Mouse (Mus musculus) forebrain, embryonic 13.5 days (tissue): ENCODE results near the gene Tnnt1. TPM values are rescaled to one million over a fixed set of nuclear protein-coding genes. Genes with fewer than 3 reads are reported as not detected.

Experiments
- ATAC-seq: fragments of 200-750 bp; cut with Nextera tagmentation; 2 replicates; pipeline ENCODE4 v1.8.0; 2017
- H3K27ac ChIP-seq: fragments of 300-500 bp; sonication (generic); 2 replicates; pipeline ENCODE4 v1.5.1; 2015; ENCODE audit warnings: inconsistent platforms, mild to moderate bottlenecking, moderate library complexity
- H3K27me3 ChIP-seq: fragments of 300-500 bp; sonication (generic); 2 replicates; pipeline ENCODE4 v1.6.1; 2015; ENCODE audit warnings: mild to moderate bottlenecking, inconsistent platforms
- H3K36me3 ChIP-seq: fragments of 300-500 bp; sonication (generic); 2 replicates; pipeline ENCODE4 v1.6.1; 2015; ENCODE audit warnings: mild to moderate bottlenecking, inconsistent platforms; ENCODE audit not compliant: poor library complexity, severe bottlenecking
- H3K4me1 ChIP-seq: fragments of 300-500 bp; sonication (generic); 2 replicates; pipeline ENCODE4 v1.6.1; 2015; ENCODE audit warnings: inconsistent platforms
- H3K4me2 ChIP-seq: fragments of 300-500 bp; sonication (generic); 2 replicates; pipeline ENCODE4 v1.6.1; 2015; ENCODE audit warnings: inconsistent platforms, mild to moderate bottlenecking, moderate library complexity
- H3K4me3 ChIP-seq: fragments of 300-500 bp; sonication (generic); 2 replicates; pipeline ENCODE4 v1.5.1; 2015; ENCODE audit warnings: mild to moderate bottlenecking, inconsistent platforms
- H3K9ac ChIP-seq: fragments of 300-500 bp; sonication (generic); 2 replicates; pipeline ENCODE4 v1.6.1; 2015; ENCODE audit warnings: mild to moderate bottlenecking, inconsistent platforms
- H3K9me3 ChIP-seq: fragments of 300-500 bp; sonication (generic); replicated peaks from 2 replicates; pipeline ENCODE4 v1.6.1; 2016; ENCODE audit warnings: inconsistent platforms
- WGBS: fragments of 180-500 bp; shearing (Covaris S2); methylation state at CpG from one replicate; pipeline ENCODE4 v1.1.7; 2015; 5-methylcytosine and 5-hydroxymethylcytosine counted together
- polyA plus RNA-seq: library from polyadenylated mRNA; unstranded; fragments of >200 nt; fragmentation: Nextera tagmentation; extraction: Ambion mirVana; gene quantifications from 2 replicates; pipeline ENCODE4 v1.2.1, GENCODE M21; 2015

Tnnt1 gene
- polyA plus RNA-seq, result 3.9 and 5.7 TPM in 2 replicates

DNA sequence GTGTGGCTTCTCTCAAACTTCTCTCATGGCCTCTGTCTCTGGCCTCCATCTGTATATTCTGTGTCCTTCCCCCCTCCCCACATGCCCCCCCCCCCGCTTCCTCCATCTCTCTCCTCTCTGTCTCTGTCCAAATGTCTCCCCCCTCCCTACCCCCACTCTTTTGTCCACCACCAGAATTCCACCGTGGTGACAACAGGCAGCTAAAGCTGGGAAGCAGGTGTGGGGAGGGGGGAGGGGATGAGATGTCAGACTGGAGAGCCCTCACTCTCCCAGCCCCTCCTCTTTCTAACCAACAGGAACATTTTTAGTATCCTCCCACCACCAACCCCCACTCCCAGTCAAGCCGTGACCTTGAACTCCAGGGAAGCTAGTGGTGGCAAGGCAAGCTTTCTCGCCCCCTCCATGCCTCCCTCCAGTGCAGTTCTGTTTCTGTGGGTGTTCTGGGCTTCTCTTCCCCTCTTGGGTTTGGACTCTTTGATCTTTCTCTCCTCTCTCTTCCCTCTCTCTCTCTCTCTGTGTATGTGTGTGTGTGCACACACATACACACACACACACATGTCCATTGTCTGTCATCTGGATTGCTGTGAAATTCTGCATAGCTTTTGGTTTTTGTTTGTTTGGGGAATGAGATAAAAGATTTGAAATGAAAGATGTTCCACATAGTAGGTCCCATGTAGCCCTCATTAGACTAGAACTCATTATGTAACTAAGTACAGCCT, at the start of gene Tnnt1:
Tnnt1 (minus strand) TSS at position 51 of the 719 bp plus-strand sequence.
- Histone ChIP-seq H3K9ac (0 out of 2 replicates have a peak within 1 kb of the TSS, but pooled peaks have one; percentile 5), H3K4me2 (no peak within 1 kb of the TSS), H3K27ac (no peak within 1 kb of the TSS), H3K4me1 (peaks cover 23% of the 10 kb centered on the region), H3K36me3 (no peaks in the 10 kb centered on the region), H3K9me3 (no peaks in the 10 kb centered on the region), H3K4me3 (no peak within 1 kb of the TSS), H3K27me3 (peaks cover 11% of the 10 kb centered on the region)
- WGBS, result 18% methylated on average over 4 of the region's 4 CpGs
- no peak for ATAC-seq

- H3K27ac ChIP-seq, result no peak overlapping the region
- no peak overlapping the region for H3K4me2 ChIP-seq
- no peak for ATAC-seq
- no peaks in the 10 kb centered on the region for H3K9me3 ChIP-seq
- 93% methylated on average over 3 of the region's 3 CpGs for WGBS
- H3K36me3 ChIP-seq, result no peaks in the 10 kb centered on the region
- H3K4me3 ChIP-seq, result no peak overlapping the region
- H3K4me1 ChIP-seq, result no peaks in the 10 kb centered on the region
- no peak overlapping the region for H3K9ac ChIP-seq
- no peaks in the 10 kb centered on the region for H3K27me3 ChIP-seq
Measured at GRCm38 (mm10) chr7:4562660-4563059, 46.5 kb upstream of the Tnnt1 start.

DNA sequence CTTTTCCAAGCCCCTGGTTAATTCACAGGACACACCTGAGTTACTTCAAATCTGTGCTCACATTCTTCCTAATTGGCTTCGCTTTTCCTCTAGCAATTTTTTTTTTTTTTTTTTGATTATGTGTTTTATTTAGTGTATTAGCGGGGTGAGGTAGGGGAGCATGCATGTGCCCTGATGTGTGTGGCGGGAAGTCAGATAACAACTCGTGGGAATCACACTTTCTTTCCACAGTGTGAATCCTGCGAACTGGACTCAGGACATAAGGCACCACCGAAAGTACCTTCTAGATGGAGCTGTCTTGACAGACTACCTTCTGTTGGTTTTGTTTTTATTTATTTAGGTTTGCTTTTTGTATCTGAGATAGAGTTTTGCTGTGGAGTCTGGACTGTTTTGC, 41.0 kb upstream of the Tnnt1 start:
- no peak overlapping the region for H3K27ac ChIP-seq
- H3K9ac ChIP-seq, result no peak overlapping the region
- peaks cover 2% of the 10 kb centered on the region; the same call in 1 of the 2 replicates for H3K27me3 ChIP-seq
- no peaks in the 10 kb centered on the region for H3K36me3 ChIP-seq
- H3K4me3 ChIP-seq, result no peak overlapping the region
- WGBS, result 76% methylated on average over 6 of the region's 6 CpGs
- H3K4me2 ChIP-seq, result peak overlapping the region; percentile 26
- H3K9me3 ChIP-seq, result no peaks in the 10 kb centered on the region
- H3K4me1 ChIP-seq, result no peaks in the 10 kb centered on the region
- peak; percentile 54; the same call in 1 of the 2 replicates for ATAC-seq

DNA sequence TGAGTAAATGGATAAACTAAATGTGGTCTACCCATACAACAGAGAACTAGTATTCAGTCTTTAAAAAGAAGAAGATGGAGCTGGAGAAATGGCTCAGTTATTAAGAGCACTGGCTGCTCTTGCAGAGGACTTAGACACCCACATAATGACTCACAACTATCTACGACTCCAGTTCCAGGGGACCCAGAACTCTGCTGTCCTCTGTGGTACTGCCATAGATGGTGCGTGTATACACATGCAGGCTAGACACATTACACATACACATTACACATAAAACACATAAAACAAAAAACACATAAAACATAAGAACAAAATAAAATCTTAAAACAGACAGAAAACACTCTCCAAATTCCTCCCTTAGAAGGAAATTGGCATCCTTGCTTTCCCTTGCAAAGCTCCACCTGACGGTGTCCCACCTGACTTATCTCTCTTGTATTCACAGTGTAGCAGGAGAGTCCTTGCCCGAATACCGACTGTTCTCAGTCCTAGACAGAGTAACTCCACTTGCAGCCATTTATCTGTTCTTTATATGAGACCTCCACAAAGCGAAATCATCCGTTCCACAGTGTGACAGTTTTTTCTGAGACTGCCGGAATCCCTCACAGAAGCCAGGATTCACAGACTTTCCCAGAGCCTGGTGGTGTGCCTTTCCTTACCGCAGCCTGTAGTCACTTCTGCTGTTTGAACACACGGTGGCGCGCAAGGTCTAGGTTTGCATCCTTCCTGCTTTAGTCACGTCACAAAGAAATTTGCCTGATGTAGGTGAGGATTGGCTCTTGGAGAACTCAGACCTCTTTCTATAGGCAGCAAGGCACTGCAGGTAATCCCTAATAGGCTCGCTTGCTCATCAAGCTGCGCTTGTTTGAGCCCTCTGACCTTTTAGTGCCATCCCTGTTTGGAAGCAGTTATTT, 40.3 kb upstream of the Tnnt1 start:
- ATAC-seq, result peak; percentile 96
- peak overlapping the region; percentile 26 for H3K4me2 ChIP-seq
- H3K27ac ChIP-seq, result no peak overlapping the region
- no peaks in the 10 kb centered on the region for H3K4me1 ChIP-seq
- no peak overlapping the region for H3K4me3 ChIP-seq
- 22% methylated on average over 15 of the region's 15 CpGs for WGBS
- no peaks in the 10 kb centered on the region for H3K9me3 ChIP-seq
- H3K27me3 ChIP-seq, result peaks cover 2% of the 10 kb centered on the region; the same call in 1 of the 2 replicates
- H3K36me3 ChIP-seq, result no peaks in the 10 kb centered on the region
- H3K9ac ChIP-seq, result no peak overlapping the region

DNA sequence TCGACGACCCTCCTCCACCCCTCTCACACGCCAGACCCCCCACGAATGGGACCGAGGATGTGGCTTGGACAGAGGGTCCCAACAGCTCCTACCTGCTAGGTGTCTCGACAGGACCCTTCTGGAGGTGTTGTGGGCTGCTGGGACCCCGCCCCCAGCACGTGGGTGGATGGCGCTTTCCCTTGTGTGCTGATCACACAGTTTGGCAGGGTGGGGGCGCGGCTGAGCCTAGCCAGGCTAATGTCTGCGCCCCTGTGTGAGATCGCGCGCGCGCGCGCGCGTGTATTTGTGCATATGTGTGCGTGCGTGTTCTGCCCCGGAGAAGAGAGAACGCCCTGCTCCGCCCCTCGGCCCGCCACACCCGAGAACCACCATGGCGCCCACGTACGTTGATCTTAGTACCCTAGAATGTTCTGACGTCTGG, 31.0 kb upstream of the Tnnt1 start, which contains the start of gene Syt5:
Syt5 (minus strand) TSS at position 321 of the 421 bp plus-strand sequence.
- ATAC-seq, result peak; percentile 84
- Histone ChIP-seq H3K9me3 (no peaks in the 10 kb centered on the region), H3K36me3 (0 out of 2 replicates have a peak, but pooled peaks cover under 1% of the 10 kb centered on the region), H3K4me3 (peak within 1 kb of the TSS; percentile 46), H3K4me1 (peaks cover 17% of the 10 kb centered on the region), H3K4me2 (peak within 1 kb of the TSS; percentile 78), H3K27me3 (no peaks in the 10 kb centered on the region), H3K9ac (peak within 1 kb of the TSS; percentile 62), H3K27ac (peak within 1 kb of the TSS; percentile 67)
- WGBS, result 4% methylated on average over 33 of the region's 33 CpGs

DNA sequence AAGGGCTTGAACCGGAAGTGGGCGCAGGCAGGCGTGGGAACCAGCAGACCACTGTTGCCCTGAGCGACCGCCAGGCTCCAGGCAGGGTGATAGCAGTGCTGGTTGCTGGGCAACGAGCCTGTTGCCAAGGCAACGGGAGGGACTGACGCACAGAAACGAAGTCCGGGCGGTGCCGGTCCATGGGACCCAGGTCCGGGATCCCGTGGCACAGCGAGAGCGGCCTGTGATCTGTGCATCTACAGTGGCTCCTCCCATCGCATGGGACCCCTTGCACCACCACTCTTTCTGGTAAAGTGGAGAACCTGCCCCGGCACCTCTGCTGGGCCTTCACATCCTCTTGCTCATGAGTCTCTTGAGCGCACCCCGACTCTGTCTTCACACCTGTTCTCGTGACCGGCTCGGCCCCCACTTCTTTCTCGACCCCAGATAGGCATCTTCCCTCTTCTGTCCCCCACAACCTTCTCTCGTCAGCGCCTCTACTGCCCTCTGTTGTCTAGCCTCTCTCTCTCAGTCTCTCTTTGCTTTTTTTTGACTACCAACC, 30.5 kb upstream of the Tnnt1 start:
- Histone ChIP-seq H3K4me2 (peak overlapping the region; percentile 78), H3K4me3 (peak overlapping the region; percentile 46), H3K4me1 (peaks cover 17% of the 10 kb centered on the region), H3K9ac (peak overlapping the region; percentile 62), H3K27me3 (no peaks in the 10 kb centered on the region), H3K9me3 (no peaks in the 10 kb centered on the region), H3K27ac (peak overlapping the region; percentile 67), H3K36me3 (peaks cover 5% of the 10 kb centered on the region; the same call in 1 of the 2 replicates)
- 0% methylated on average over 26 of the region's 26 CpGs for WGBS
- ATAC-seq, result peak; percentile 91

DNA sequence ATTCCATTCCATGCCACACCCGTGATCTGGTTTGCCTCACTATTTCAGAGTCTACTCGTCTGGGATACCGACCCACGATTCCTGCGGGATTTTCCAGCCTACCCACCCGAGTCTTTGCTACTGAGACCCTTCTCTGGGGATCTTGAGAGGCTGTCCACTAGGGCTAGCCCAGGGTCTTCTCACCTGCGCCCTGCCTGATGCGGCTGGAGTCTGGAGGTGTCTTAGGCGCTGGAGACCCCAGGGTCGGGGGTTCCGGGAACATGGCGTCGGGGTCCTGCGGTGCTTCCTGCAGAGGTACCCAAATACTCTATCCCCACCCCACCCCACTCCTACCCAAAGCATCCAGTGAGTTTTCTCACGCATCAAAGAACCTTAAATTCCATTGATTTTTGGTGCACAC, 29.9 kb upstream of the Tnnt1 start:
- Histone ChIP-seq H3K27ac (peak overlapping the region; percentile 67), H3K4me3 (peak overlapping the region; percentile 46), H3K4me2 (peak overlapping the region; percentile 78), H3K4me1 (peaks cover 17% of the 10 kb centered on the region), H3K9ac (peak overlapping the region; percentile 62), H3K9me3 (no peaks in the 10 kb centered on the region), H3K27me3 (no peaks in the 10 kb centered on the region), H3K36me3 (peaks cover 11% of the 10 kb centered on the region; the same call in 1 of the 2 replicates)
- ATAC-seq, result peak; percentile 26
- 75% methylated on average over 15 of the region's 15 CpGs for WGBS

- Histone ChIP-seq H3K9me3 (no peaks in the 10 kb centered on the region), H3K4me1 (peaks cover 13% of the 10 kb centered on the region), H3K4me2 (no peak overlapping the region), H3K9ac (no peak overlapping the region), H3K36me3 (peaks cover 27% of the 10 kb centered on the region; the same call in 1 of the 2 replicates), H3K27me3 (no peaks in the 10 kb centered on the region), H3K4me3 (no peak overlapping the region), H3K27ac (no peak overlapping the region)
- no peak for ATAC-seq
- WGBS, result 46% methylated on average over 17 of the region's 17 CpGs
Measured at GRCm38 (mm10) chr7:4542013-4542412, 25.8 kb upstream of the Tnnt1 start.

GRCm38 (mm10) chr7:4541344-4541743, 25.2 kb upstream of the Tnnt1 start:
- H3K27ac ChIP-seq, result no peak overlapping the region
- H3K4me2 ChIP-seq, result no peak overlapping the region
- H3K4me1 ChIP-seq, result peaks cover 10% of the 10 kb centered on the region
- H3K27me3 ChIP-seq, result no peaks in the 10 kb centered on the region
- no peak overlapping the region for H3K9ac ChIP-seq
- peaks cover 27% of the 10 kb centered on the region; the same call in 1 of the 2 replicates for H3K36me3 ChIP-seq
- H3K9me3 ChIP-seq, result no peaks in the 10 kb centered on the region
- H3K4me3 ChIP-seq, result no peak overlapping the region
- WGBS, result 67% methylated on average over 5 of the region's 5 CpGs
- ATAC-seq, result no peak

GRCm38 (mm10) chr7:4539019-4539418, 22.8 kb upstream of the Tnnt1 start:
- 97% methylated on average over 2 of the region's 2 CpGs for WGBS
- Histone ChIP-seq H3K4me2 (no peak overlapping the region), H3K9me3 (no peaks in the 10 kb centered on the region), H3K4me1 (no peaks in the 10 kb centered on the region), H3K9ac (no peak overlapping the region), H3K4me3 (no peak overlapping the region), H3K27me3 (no peaks in the 10 kb centered on the region), H3K27ac (no peak overlapping the region), H3K36me3 (peaks cover 27% of the 10 kb centered on the region; the same call in 1 of the 2 replicates)
- ATAC-seq, result no peak

DNA sequence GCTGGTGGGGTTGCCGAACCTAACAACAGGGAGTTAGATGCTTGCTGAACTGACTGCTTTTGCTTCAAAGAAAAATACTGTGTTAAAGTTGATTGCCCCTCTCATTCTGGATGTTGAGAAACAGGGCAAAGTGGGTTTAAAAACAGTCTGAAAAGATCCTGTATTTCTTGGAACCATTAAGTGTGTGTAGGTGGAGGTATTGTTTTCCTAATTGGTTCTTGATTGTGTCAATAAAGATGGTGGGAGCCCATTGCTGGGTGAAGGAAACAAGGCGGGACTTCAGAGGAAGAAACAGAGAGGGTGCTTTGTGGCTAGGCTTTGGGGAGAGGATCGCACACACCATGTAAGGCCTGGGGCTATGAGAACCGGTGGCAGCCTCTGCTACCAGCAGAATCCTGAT, 21.0 kb upstream of the Tnnt1 start:
- WGBS, result 53% methylated on average over 4 of the region's 4 CpGs
- no peak overlapping the region for H3K27ac ChIP-seq
- H3K4me2 ChIP-seq, result no peak overlapping the region
- H3K4me1 ChIP-seq, result peaks cover 2% of the 10 kb centered on the region
- no peak overlapping the region for H3K9ac ChIP-seq
- H3K27me3 ChIP-seq, result no peaks in the 10 kb centered on the region
- H3K36me3 ChIP-seq, result peaks cover 26% of the 10 kb centered on the region; the same call in 1 of the 2 replicates
- no peak overlapping the region for H3K4me3 ChIP-seq
- no peak for ATAC-seq
- no peaks in the 10 kb centered on the region for H3K9me3 ChIP-seq
